Mouse (Mus musculus) cortical plate, adult 2 months (tissue): ENCODE measurements at regions not wholly inside any gene's neighbourhood (a gene's known extent, or its start where the extent isn't known, plus 50 kb on each side); places are given as distances from the start of the nearest gene placed in this dataset.

Experiments used
- H3K27ac ChIP-seq: fragments of 200-500 bp; 2 replicates; pipeline ENCODE4 v1.5.1; 2012; ENCODE audit warnings: low read length, control low read depth, inconsistent platforms; ENCODE audit not compliant: insufficient read depth
- H3K4me1 ChIP-seq: fragments of 200-500 bp; 2 replicates; pipeline ENCODE4 v1.6.1; 2011; ENCODE audit warnings: low read length; ENCODE audit not compliant: control insufficient read depth, insufficient read depth
- H3K4me3 ChIP-seq: fragments of 200-500 bp; 2 replicates; pipeline ENCODE4 v1.5.1; 2011; ENCODE audit warnings: mild to moderate bottlenecking, low read length, control low read depth; ENCODE audit not compliant: insufficient read depth
- CTCF ChIP-seq: fragments of 200-500 bp; IDR thresholded peaks from 2 replicates; pipeline ENCODE4 v1.5.1; 2011; ENCODE audit warnings: mild to moderate bottlenecking, control low read depth, low read length; ENCODE audit not compliant: insufficient read depth; ENCODE audit errors: extremely low read depth
- POLR2A ChIP-seq: fragments of 200-500 bp; IDR thresholded peaks from 2 replicates; pipeline ENCODE4 v1.6.1; 2011; ENCODE audit warnings: mild to moderate bottlenecking, low read length, control low read depth; ENCODE audit not compliant: insufficient read depth; ENCODE audit errors: extremely low read depth

- H3K4me3 ChIP-seq, result no peak overlapping the region
- no peak overlapping the region for H3K27ac ChIP-seq
- H3K4me1 ChIP-seq, result no peaks in the 10 kb centered on the region
- TF ChIP-seq POLR2A, result no peak
- TF ChIP-seq CTCF, result no peak
Measured at GRCm38 (mm10) chr1:159149207-159149606, 82.9 kb upstream of the Cop1 start.

DNA sequence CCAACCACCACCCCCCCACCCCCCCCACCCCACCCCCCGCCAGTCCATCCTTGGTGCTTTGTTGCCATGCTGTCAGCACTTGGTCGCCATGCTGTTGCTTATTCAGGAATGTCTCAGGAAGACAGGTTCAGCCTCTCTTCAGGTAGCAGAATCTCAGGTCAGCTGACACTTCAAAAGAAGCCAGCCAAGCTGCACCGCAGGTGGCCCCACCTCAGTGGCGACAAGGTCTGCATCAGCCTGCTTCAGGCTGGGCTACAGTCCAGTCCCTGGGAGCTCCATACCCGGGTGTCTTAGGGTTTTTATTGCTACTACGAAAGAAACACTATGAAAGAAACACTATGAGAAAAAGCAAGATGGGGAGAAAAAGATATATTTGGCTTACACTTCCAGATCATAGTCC is 82.4 kb upstream of the Cop1 start:
- TF ChIP-seq POLR2A (no peak), CTCF (no peak)
- Histone ChIP-seq H3K4me3 (no peak overlapping the region), H3K27ac (no peak overlapping the region), H3K4me1 (no peaks in the 10 kb centered on the region)

DNA sequence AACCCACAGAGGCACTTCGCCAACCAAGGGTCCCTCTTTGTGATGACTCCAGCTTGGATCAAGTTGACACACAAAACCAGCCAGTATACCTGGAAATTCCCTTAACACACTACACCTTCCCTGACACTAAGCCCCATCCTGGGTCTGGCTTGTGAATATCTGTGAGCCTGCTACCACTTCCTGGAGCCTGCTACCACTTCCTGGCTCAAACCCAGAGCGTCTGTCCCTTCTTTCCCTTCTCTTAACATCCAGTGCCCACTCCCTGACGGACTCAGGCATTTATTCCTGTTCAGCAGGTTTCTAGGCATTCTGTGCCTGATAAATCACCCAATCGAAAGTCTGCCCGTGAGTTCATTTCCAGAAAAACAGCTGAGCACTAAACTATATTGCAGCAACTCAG is 81.8 kb upstream of the Cop1 start:
- no peaks in the 10 kb centered on the region for H3K4me1 ChIP-seq
- TF ChIP-seq CTCF (no peak), POLR2A (no peak)
- H3K27ac ChIP-seq, result no peak overlapping the region
- no peak overlapping the region for H3K4me3 ChIP-seq

DNA sequence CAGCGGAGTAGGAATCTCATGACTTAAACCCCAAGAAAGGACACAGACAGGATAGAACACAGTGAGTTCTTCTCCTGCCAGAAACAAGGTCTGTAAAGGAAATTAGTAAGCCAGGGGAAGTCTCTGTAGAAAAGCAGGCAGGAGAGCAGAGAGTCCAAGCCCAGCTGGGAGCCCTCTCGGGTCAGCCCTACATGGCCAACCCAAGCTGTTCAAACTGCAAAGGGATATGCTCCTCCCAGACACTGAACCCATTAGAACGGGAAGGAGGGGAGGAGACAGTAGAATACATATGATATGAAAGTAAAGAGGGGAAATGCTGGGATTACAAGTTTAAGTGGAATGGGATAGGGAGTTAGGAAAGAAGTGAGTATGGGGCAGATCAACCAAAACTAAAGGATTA is 75.7 kb upstream of the Cop1 start:
- Histone ChIP-seq H3K27ac (no peak overlapping the region), H3K4me3 (no peak overlapping the region), H3K4me1 (no peaks in the 10 kb centered on the region)
- TF ChIP-seq CTCF, result no peak
- no peak for TF ChIP-seq POLR2A

DNA sequence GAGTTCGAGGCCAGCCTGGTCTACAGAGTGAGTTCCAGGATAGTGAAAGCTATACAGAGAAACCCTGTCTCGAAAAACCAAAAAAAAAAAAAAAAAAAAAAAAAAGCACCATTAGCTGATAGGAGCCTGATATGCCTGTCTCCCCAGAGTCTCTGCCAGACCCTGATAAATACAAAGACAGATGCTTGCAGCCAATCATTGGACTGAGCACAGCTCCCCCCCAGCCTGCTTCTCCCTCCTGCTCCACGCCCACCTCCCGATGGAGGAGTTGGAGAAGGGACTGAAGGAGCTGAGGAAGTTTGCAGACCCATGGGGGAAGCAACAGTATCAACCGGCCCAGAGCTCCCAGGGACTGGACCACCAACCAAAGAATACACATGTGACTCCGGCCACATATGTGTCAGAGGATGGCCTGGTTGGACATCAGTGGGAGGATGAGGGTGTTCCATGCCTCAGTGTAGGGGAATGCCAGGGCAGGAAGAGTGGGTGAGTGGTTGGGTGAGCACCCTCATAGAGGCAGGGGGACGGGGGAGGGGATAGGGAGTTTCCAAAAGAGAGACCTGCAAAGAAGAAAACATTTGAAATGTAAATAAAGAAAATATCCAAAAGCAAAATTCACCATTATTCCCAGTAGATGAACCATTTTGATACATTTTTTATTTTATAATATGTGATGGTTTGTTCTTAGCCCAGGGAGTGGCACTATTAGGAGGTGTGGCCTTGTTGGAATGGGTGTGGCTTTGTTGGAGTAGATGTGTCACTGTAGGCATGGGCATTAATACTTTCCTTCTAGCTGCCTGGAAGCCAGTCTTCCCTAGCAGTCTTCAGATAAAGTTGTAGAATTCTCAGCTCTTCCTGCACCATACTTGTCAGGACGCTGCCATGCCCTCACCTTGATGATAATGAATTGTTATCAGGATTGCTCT is 71.8 kb upstream of the Cop1 start:
- H3K4me1 ChIP-seq, result no peaks in the 10 kb centered on the region
- no peak overlapping the region for H3K4me3 ChIP-seq
- no peak for TF ChIP-seq POLR2A
- no peak overlapping the region for H3K27ac ChIP-seq

DNA sequence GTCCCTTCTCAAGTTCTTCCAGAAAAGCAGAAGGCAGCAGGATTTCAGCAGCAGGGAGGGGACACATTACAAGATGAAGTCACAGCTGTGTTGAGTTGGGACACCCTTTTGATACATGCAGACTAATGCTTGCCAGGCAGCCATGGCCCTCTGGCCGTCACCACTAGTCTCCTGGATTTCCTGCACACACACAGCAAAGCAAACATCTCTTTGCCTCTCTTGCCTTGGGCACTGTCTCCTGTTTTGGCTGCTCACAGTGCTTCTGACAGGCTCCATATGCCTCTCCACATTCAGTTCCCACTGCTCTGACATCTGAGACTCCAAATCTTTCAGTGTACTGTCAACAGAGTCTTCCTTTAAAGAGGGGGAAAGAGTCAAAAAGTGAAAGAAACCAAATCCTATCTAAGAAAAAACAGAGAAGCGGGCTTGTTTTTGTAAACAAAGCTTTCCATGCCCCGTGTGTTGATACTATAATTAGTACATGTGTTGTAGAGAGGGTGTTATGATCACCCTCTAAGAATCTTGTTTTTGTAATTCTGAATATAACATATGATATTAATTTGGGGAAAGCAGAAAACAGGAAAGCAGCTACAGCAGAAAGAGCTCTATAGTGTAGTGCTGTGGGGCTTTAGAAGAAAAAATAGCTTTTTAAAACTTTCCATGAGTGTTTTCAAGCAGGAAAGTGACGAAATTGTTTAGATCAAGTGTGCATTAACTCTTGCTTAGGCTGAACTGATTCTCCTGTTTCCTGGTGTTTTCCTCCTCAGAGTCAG is 68.8 kb upstream of the Cop1 start:
- TF ChIP-seq POLR2A, result no peak
- no peak for TF ChIP-seq CTCF
- H3K4me1 ChIP-seq, result no peaks in the 10 kb centered on the region; the same call in 1 of the 2 replicates
- no peak overlapping the region for H3K4me3 ChIP-seq

GRCm38 (mm10) chr1:159182031-159182430 is 50.1 kb upstream of the Cop1 start:
- Histone ChIP-seq H3K27ac (no peak overlapping the region), H3K4me1 (no peaks in the 10 kb centered on the region), H3K4me3 (no peak overlapping the region)
- TF ChIP-seq POLR2A (no peak), CTCF (no peak)

More for the DNA sequence above, 68.8 kb upstream of the Cop1 start:
- H3K27ac ChIP-seq, result no peak overlapping the region
